Mouse (Mus musculus): ENCODE results near the gene Cald1. TPM values are rescaled to one million over a fixed set of nuclear protein-coding genes. Genes with fewer than 3 reads are reported as not detected.

Cald1 gene
- polyA plus RNA-seq, 1 experiment = 895 TPM

DNA sequence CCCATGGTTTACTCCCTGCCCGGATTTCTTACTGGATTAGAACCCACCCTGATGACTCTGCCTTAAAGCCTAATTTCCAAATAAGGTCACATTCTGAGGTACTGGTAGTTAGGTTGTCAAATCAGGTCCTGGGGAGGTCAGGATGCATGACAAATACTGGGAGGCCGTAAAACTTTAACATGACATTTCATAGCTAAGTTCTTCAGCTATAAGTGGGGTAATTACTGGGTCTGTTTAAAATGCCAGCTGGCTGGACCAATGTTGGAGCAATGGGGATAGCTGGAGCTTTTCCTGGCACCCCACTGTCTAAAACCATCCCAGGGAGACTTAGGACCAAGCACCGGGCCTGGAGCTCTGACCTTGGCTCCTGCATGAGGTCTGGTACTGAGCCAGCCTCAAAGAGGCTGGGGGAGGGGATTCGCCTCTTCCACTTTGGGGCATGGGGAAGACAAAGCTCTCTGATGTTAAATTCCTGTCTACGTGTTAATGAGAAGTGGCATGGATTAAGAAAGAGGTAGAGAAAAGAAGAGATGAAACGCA is 120.9 kb downstream of the Cald1 start:
- DNase-seq (ENCODE audit: low spot score) = no peak

DNA sequence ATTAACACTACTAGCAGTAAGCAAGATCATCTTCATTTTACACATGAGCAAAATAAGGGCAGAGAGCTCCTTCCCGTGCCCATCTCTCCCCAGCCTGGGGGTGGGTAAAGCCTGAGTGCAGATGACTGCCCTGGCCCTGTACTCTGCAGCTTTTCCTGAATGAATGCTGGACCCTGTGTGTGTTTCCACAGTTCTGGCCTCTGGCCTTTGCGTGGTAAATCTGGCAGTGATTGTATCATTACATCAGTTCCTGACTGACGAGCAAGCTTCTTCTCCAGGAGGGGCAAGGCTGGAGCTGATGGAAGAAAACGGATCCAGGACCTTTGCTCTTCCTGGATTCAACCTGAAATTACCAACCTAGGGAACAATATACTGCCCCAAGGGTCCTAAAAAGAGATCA is 122.1 kb downstream of the Cald1 start:
- no peak for DNase-seq (ENCODE audit: low spot score)

DNA sequence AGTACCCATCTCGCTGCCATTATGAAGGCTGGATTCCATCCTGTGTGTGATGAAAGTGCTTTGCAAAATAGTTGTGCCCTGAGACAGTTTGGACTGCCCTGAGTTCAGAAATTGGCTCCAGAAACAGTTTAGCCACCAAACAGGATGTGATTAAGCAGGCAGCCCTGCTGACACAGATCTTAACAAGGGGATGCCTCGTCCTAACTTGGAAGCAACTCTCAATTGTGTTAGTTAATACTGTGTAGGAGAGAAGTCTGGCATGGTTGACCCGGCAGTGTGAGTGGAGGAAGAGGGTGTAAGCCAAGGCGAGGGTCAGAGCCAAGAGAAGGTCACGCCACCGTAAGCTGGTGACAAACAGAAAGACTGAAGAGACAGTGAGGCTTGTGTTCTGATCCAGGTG is 123.4 kb downstream of the Cald1 start:
- DNase-seq (ENCODE audit: low spot score) = no peak

GRCm38 (mm10) chr6:34722660-34723059 is 124.4 kb downstream of the Cald1 start:
- DNase-seq (ENCODE audit: low spot score) = no peak

DNA sequence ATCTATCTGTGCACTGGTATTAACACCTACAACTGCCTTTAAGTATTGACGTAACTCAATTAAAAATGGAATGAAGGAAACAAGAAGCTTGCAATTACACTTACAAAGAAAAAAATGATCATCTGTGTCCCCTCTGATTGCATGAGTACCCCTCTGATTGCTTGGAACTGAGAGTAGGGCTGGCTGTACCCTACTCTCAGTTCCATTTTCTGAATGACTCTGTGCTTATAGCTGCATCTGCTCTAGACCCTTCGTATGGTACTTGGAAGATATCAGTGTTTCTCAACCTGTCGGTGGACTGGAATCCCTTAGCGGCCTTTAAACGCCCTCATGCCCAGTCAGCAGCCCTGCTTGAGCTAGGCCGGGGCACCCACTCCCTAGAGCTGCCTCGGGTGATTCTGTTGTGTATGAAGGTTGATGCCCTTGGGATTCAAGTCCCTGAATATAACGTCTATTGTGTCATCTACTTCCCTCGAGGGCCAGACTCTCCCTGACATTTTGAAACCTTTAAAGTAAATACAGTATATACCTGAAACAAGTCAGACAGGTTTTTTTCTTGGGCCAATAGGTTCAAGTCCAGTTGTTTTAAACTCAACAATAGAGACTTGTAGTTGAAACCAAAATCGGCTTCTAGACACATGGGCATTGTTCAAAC is 125.1 kb downstream of the Cald1 start:
- no peak for DNase-seq (ENCODE audit: low spot score)

- no peak for DNase-seq (ENCODE audit: low spot score)
Measured at GRCm38 (mm10) chr6:34725660-34726059, 127.4 kb downstream of the Cald1 start.

DNA sequence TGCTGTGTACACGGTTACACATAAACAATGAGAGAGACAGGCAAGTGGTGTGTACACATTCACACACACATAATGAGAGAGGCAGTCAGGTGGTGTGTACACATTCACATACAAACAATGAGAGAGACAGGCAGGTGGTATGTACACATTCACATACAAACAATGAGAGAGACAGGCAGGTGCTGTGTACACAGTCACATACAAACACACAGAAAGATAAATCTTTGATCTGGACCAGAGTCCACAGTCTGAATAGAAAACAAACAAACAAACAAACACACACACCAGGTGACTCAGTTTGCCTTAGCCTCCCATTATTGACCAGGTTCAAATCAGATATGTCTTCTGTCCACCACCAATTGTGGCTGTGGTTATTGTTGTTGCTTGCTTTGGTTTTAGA is 127.8 kb downstream of the Cald1 start:
- no peak for DNase-seq (ENCODE audit: low spot score)

DNA sequence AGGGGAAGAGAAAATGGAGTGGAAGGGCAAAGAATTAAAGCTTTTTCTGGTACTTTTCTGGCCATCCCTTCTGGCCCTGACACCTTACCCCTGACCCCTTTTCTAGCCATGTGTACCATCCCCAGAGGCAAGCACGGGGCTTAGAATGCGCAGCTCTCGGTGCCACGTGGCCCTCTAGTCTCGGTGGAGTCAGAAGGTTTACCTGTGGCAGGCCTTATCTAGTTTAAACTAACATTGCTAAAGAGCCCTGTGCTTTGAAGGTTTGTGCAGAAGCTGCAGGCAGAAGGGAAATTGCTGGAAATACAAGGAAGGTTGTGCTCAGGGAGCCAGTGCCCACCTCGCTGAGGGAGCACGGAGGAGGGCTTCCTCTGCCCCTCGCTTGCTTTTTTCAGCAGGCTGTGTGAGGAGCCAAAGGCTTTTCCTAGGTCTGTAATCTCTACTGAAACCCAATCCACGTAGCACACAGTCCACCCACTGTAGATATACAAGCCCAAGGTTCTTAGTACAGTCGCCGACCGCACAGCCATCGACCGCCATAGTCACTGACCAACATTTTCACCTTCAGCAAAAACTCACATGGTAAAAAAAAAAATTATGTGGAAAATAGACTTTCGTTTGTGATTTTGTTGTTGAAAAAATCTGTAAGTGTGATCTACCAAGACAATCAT is 129.2 kb downstream of the Cald1 start:
- no peak for DNase-seq (ENCODE audit: low spot score)

DNA sequence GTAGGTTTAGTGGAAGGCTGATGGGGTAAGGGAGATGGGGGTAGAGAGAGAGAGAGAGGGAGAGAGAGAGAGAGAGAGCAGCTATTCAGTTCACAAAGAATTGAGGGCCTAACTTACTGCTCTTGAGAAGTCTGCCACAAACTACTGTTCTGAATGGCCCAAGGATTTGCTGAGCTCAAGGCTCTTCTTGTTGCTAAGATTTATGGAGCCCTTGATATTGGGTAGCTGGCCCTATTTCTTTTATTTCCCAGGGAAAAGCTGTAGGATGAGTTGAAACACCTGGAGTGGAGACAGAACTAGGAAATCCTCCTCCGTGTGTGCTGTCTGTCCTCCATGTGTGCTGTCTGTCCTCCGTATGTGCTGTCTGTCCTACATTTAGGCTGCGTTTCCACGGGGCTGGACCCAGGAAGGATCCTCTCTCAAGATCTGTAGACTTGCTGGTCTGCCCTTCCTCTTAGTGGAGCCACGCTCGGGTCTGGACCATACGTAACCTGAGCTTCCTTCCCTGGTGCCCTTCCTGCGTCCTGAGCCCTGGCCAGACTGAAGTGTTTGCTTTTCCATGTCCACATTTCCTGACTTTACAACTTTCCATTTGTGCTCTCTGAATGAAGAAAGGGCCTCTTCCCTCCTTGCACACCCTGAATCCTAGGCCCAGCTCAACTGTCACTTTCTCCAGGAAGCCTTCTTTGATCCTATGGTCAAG is 131.3 kb downstream of the Cald1 start:
- DNase-seq (ENCODE audit: low spot score) = no peak

GRCm38 (mm10) chr6:34731007-34731406 is 132.7 kb downstream of the Cald1 start:
- DNase-seq (ENCODE audit: low spot score) = no peak

DNA sequence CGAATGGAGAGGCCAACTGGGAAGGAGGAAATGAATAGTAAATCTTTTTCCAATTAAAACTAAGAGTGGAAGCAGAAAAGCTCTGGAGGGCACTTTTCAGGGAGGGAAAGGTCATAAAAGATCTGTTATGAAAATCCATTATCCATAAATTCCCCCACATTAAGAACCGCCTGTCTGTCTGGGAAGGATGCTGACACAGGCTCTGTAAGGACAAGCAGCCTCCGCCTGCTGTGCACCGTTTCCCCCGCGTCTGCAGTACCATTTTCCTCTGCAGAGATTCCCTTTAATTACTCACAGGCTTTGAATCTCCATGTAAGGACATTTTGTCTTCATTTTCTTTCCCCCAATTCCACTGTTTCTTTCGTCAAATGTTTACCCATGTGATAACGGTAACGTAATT is 133.2 kb downstream of the Cald1 start:
- no peak for DNase-seq (ENCODE audit: low spot score)

DNA sequence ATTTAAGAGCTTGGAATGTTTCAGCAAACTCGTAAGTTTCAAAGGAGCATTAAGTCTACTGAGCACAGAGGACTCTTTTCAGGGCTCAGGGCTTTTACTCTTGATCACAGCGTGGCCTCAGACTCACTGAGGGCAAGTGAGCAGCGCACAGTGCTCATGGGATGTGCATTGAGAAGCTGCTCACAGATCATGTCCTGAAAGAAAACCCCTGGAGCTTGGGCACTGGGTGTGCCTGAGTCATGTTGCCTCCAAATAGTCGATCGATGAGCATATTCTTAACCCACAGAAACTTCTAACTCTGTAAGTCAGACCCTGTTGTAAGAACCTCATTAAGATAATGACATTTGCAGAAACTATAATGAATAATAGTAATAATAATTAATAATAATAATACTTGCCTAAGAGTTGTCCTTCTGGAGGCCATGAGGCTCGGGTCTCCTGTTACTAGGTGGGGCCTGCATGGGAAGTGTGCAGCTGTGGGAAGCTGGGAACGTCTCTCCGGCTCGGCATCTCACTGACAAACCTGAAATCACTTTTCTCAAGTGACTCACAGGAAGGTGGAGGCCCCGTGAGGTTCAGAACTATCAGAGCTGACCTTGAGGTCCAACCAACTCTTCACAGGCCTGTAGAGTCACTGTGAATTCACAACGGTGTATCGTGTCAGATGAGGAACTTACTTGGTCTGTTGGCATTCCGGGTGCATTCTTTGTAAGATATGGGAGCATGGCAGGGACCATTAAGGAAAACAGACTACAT is 136.8 kb downstream of the Cald1 start:
- DNase-seq (ENCODE audit: low spot score) = no peak

DNA sequence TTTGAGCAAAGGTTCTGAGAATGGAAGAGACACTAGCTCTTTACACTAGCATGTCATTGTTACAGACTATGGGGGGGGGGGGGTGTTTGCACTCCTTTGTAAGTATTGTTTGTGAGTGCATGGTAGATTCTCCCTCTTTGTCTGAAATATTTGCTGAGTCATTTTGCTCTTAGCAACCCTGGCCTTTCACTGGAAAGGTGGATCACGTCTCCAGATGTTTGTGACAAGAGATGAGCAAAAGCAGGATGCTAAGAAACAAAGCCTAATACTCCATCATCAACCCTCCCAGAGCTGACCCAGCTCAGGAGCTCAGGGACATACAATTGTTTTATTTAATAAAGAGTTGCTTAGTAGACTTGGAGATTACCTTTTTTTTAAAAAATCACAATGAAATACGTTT is 138.6 kb downstream of the Cald1 start:
- no peak for DNase-seq (ENCODE audit: low spot score)

- no peak for DNase-seq (ENCODE audit: low spot score)
Measured at GRCm38 (mm10) chr6:34743946-34744345, 145.6 kb downstream of the Cald1 start.

DNA sequence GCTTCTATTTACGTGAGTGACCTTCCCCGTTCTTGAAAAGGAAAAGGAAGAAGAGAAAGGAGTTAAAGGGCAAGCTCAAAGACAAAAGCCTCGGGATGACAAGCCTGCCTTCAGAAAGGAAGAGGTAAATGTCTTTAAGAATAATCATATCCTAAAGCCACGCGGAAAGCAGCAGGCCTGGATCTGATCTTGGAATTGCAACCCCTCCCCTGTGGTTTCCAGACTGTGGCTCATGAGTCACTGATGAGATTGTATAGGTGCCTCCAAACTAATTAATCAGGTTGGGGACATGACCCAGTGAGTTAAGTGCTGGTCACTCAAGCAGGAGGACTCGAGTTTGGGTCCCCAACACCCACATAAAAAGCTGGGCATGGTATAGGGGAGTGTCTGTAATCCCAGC is 149.5 kb downstream of the Cald1 start:
- DNase-seq (ENCODE audit: low spot score) = no peak

- DNase-seq (ENCODE audit: low spot score) = no peak
Measured at GRCm38 (mm10) chr6:34748566-34748965, 150.3 kb downstream of the Cald1 start.

- DNase-seq (ENCODE audit: low spot score) = no peak
Measured at GRCm38 (mm10) chr6:34749526-34749925, 151.2 kb downstream of the Cald1 start.

- no peak for DNase-seq (ENCODE audit: low spot score)
Measured at GRCm38 (mm10) chr6:34750487-34751120, 152.3 kb downstream of the Cald1 start.

DNA sequence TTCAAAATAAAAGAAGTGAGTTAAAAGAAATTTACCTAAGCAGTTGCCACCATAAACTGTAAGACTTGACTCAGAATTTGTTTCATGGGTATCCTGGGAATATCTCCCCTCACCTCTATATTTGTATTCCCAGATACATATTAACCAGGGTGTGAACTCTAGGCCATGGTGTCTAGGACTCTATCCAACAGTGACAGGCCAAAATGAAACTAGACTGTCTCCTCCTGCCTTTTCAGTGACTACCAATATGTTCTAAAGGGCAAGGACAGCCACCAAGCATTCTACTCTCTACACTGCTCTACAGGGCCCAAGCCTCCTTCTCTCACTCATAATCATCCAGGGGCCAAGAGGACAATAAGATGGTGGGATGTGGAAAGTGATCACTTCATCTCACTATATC is 153.3 kb downstream of the Cald1 start:
- no peak for DNase-seq (ENCODE audit: low spot score)

GRCm38 (mm10) chr6:34754448-34754847 is 156.1 kb downstream of the Cald1 start:
- no peak for DNase-seq (ENCODE audit: low spot score)

DNA sequence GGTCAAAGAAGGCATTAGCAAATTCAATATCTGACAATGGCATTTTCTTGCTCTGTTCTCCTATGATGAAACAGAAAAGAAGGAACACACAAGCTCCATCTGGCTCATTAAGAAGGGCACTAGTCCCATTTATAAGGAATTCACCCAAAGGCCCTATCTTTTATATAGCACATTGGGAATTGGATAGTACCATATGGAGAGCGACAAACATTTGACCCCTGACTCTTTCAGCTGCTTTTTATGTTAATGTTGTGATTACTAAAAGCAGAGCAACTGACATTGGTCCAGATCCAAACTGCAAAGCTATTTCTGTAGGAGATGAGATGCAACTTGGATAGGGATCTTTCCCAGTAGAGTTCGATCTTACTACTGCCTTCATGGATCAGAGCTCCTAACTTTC is 160.0 kb downstream of the Cald1 start:
- no peak for DNase-seq (ENCODE audit: low spot score)

DNA sequence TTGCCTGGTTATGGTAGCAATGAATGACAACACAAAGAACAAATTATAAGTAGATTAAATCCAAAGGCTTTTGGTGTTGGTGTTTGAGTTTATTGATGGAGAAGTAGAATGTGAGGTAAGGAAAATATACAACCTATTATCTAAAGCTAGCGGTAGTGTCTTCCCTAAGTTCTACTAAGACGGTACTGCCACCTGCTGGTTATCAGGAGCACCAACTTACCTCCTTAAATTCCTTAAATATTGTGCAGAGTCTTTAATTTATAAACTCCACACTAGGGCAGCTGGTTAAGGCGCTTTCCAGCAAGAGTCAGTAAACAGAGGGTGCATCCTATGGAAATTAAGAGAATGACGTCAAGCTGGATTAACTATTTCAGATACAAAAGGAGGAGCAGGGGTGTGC is 161.7 kb downstream of the Cald1 start:
- no peak for DNase-seq (ENCODE audit: low spot score)

Data from urinary bladder, adult 2 months (tissue).